Mouse (Mus musculus): ENCODE results near the gene Cfap73.

GRCm38 (mm10) chr5:120609246-120609775 lies 24.7 kb downstream of the Cfap73 start:
- no peak for TF ChIP-seq CTCF (IDR thresholded peaks at IDR 0.05; ENCODE audit: low read depth)
- TF ChIP-seq EP300 (optimal IDR thresholded peaks at IDR 0.05), result no peak

All from stomach, postnatal 0 days (tissue).